Mouse (Mus musculus): ENCODE data around the gene Ppih. TPM values are rescaled to one million over a fixed set of nuclear protein-coding genes. Genes with fewer than 3 reads are reported as not detected.

Gene Ppih
- total RNA-seq, 2 experiments from 2014 or later: 18.0 to 21.9 TPM

Other genes starting within 250 kb of the Ppih start
- 1 to 10 TPM; 5.8 to 7.0 TPM for gene Slc2a1, start 211.8 kb downstream of the Ppih start, total RNA-seq (2021)
- 1 to 10 TPM; 8.0 to 9.5 TPM for gene Zfp691, start 146.4 kb downstream of the Ppih start, total RNA-seq (2021)
- 1 to 10 TPM in 1 of 2 experiments, under 1 TPM in 1; 0.54 to 1.9 TPM for gene Ermap, start 130.5 kb downstream of the Ppih start, total RNA-seq (2021)
- gene Svbp, start 125.2 kb downstream of the Ppih start, total RNA-seq (2021): 10 to 100 TPM; 61.1 to 64.6 TPM
- not detected for gene Tmem269, start 102.3 kb downstream of the Ppih start, total RNA-seq (2021)
- gene AU022252, start 87.8 kb downstream of the Ppih start, total RNA-seq (2021): 10 to 100 TPM; 21.2 to 21.3 TPM
- gene P3h1, start 87.6 kb downstream of the Ppih start, total RNA-seq (2021): 10 to 100 TPM; 45.6 to 49.3 TPM
- 10 to 100 TPM; 15.4 to 19.0 TPM for gene Cldn19, start 65.1 kb downstream of the Ppih start, total RNA-seq (2021)
- gene Ybx1, start 25.9 kb downstream of the Ppih start, total RNA-seq (2021): 100 to 1,000 TPM; 605 to 611 TPM
- gene Ccdc30, start 95.0 kb upstream of the Ppih start, total RNA-seq (2021): under 1 TPM; 0.44 to 0.61 TPM
- 1 to 10 TPM; 5.7 to 6.0 TPM for gene Ppcs, start 101.9 kb upstream of the Ppih start, total RNA-seq (2021)
- not detected for gene Zmynd12, start 102.3 kb upstream of the Ppih start, total RNA-seq (2021)
- gene Rimkla, start 172.1 kb upstream of the Ppih start, total RNA-seq (2021): 1 to 10 TPM in 1 of 2 experiments, under 1 TPM in 1; 0.59 to 1.2 TPM
- gene Foxj3, start 216.5 kb upstream of the Ppih start, total RNA-seq (2021): 10 to 100 TPM; 45.3 to 52.9 TPM
- gene Frg2f1, start 219.0 kb upstream of the Ppih start, total RNA-seq (2021): 10 to 100 TPM in 1 of 2 experiments, 1 to 10 TPM in 1; 9.4 to 10.5 TPM